Comparison of ENCODE assay signal across 12 mouse cellular contexts in the genomic region with DNA sequence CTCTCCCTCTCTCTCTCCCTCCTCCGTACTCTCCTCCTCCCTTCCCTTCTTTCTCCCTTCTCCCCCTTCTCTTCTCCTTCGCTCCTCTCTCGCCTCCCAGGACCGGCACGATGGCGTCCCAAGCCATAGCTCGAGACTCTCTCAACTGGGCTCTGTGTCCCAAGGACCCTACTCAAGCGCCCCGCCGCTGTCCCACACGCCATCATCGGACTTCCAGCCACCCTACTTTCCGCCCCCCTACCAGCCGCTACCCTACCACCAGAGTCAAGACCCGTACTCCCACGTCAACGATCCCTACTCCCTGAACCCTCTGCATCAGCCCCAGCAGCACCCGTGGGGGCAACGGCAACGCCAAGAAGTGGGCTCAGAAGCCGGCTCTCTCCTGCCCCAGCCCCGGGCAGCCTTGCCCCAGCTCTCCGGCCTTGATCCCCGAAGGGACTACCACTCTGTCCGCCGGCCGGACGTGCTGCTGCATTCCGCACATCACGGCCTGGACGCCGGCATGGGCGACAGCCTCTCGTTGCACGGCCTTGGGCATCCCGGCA. TPM values are rescaled to one million over a fixed set of nuclear protein-coding genes. Genes with fewer than 3 reads are reported as not detected.
A peak's percentile ranks its signal among the peaks of the same experiment; 100 is the strongest.
DNase-seq lines count a peak whose midpoint lies in the region; ATAC-seq lines count a peak whose summit lies in the region.
"Had no signal": no experiment of that assay in that cellular context is flagged by ENCODE, and none has a peak within 500 bp of the region (broad histone marks: within the 10 kb centered on the region; RNA-seq: fewer than 3 reads in every experiment).

No protein-coding gene starts in this region.

- ATAC-seq in kidney, embryonic 14.5 days (ENCODE audit: low FRiP score, low TSS enrichment), result no peak
- no peak for ATAC-seq in limb, embryonic 15.5 days (ENCODE audit: insufficient number of reproducible peaks, low FRiP score, low TSS enrichment, low read depth)

- no peak overlapping the region for H3K27ac ChIP-seq in kidney, embryonic 14.5 days (ENCODE audit: low read depth, low read length)
- peak overlapping the region; percentile 77 for H3K27ac ChIP-seq in hindbrain, embryonic 10.5 days
- peak overlapping the region; percentile 40 for H3K27ac ChIP-seq in limb, embryonic 15.5 days

- H3K27me3 ChIP-seq in kidney, embryonic 14.5 days (ENCODE audit: control insufficient read depth, insufficient read depth, low read length), result peaks cover 74% of the 10 kb centered on the region
- peaks cover 100% of the 10 kb centered on the region for H3K27me3 ChIP-seq in hindbrain, embryonic 10.5 days (ENCODE audit: insufficient read depth, poor library complexity, severe bottlenecking)
- peaks cover 66% of the 10 kb centered on the region for H3K27me3 ChIP-seq in limb, embryonic 15.5 days

- H3K36me3 ChIP-seq in kidney, embryonic 14.5 days (ENCODE audit: control insufficient read depth, insufficient read depth, low read length), result no peaks in the 10 kb centered on the region
- no peaks in the 10 kb centered on the region for H3K36me3 ChIP-seq in hindbrain, embryonic 10.5 days
- H3K36me3 ChIP-seq in limb, embryonic 15.5 days, result no peaks in the 10 kb centered on the region

- peak overlapping the region; percentile 41 for H3K4me3 ChIP-seq in kidney, embryonic 14.5 days (ENCODE audit: low read length)
- peak overlapping the region; percentile 46 for H3K4me3 ChIP-seq in hindbrain, embryonic 10.5 days
- peak overlapping the region; percentile 45 for H3K4me3 ChIP-seq in limb, embryonic 15.5 days

- intact Hi-C loops in left cerebral cortex, postnatal 25 days (cut with DNase I), result no loop called here

- H3K9me3 ChIP-seq in kidney, embryonic 14.5 days (ENCODE audit: control insufficient read depth, low read length), result no peaks in the 10 kb centered on the region
- no peaks in the 10 kb centered on the region for H3K9me3 ChIP-seq in hindbrain, embryonic 10.5 days
- H3K9me3 ChIP-seq in limb, embryonic 15.5 days, result no peaks in the 10 kb centered on the region

- H3K4me2 ChIP-seq in kidney, embryonic 14.5 days (replicated peaks; ENCODE audit: low read depth, low read length), result peak overlapping the region; percentile 40
- H3K4me2 ChIP-seq in limb, embryonic 15.5 days, result peak overlapping the region; percentile 37

- 1% methylated on average over 36 of the region's 36 CpGs for WGBS in kidney, embryonic 14.5 days
- 2% methylated on average over 36 of the region's 36 CpGs for WGBS in hindbrain, embryonic 10.5 days
- WGBS in limb, embryonic 15.5 days, result under 1% methylated on average over 36 of the region's 36 CpGs

- H3K4me1 ChIP-seq in kidney, embryonic 14.5 days (ENCODE audit: control insufficient read depth, insufficient read depth, low read length), result no peaks in the 10 kb centered on the region
- peaks cover 14% of the 10 kb centered on the region; the same call in 1 of the 2 replicates for H3K4me1 ChIP-seq in hindbrain, embryonic 10.5 days (replicated peaks)
- H3K4me1 ChIP-seq in limb, embryonic 15.5 days, result peaks cover 10% of the 10 kb centered on the region; the same call in 1 of the 2 replicates

- H3K9ac ChIP-seq in kidney, embryonic 14.5 days (ENCODE audit: low read depth, low read length), result peak overlapping the region; percentile 54
- H3K9ac ChIP-seq in limb, embryonic 15.5 days, result peak overlapping the region; percentile 31; the same call in 1 of the 2 replicates

- DNase-seq in kidney, postnatal 14 days, result no peak
- peak; percentile 41 for DNase-seq in hindbrain, embryonic 10.5 days (ENCODE audit: low spot score)
- DNase-seq in retina, embryonic 14.5 days (ENCODE audit: low spot score), result peak; percentile 30
- DNase-seq in left cerebral cortex, postnatal 25 days (ENCODE audit: low spot score in 2 of 2), result no peak
- DNase-seq in spleen, adult 12 weeks (ENCODE audit: low spot score), result no peak
- no peak for DNase-seq in frontal cortex, adult 2 months (ENCODE audit: extremely low spot score in 1 of 2, low spot score in 1 of 2)
- DNase-seq: gastrocnemius, postnatal 25 days; lung, postnatal 14 days; thymus, postnatal 4 days had no signal

RNA-seq across cellular contexts. Expression of gene Tfap2b, which starts 5.2 kb away (rescaled TPM):
- polyA plus RNA-seq in kidney, embryonic 14.5 days (2014; fragmentation: Nextera tagmentation; extraction: Ambion mirVana), result 41.1 and 41.8 TPM in 2 replicates
- 38.6 and 81.5 TPM in 2 replicates for polyA plus RNA-seq in hindbrain, embryonic 10.5 days (2016; fragmentation: Nextera tagmentation; extraction: Ambion mirVana)
- 57.8 and 59.6 TPM in 2 replicates for polyA plus RNA-seq in limb, embryonic 15.5 days (2015; fragmentation: Nextera tagmentation; extraction: Ambion mirVana)
- total RNA-seq in left cerebral cortex, postnatal 25 days (2021), result 1 to 10 TPM in 1 of 2 experiments, under 1 TPM in 1; 0.78 to 1.0 TPM
- polyA plus RNA-seq in frontal cortex, adult 2 months (2012; rRNA removed), result 0.84 and 1.5 TPM in 2 replicates
- total RNA-seq: gastrocnemius, postnatal 25 days had no signal
- polyA plus RNA-seq: small intestine, adult 2 months had no signal

Comparison
In these comparisons a context has a peak if more than half of its experiments do, and no peak if none do; other contexts are left out.
1. DNase-seq: peak in hindbrain, embryonic 10.5 days (single experiment) and retina, embryonic 14.5 days (single experiment); none in kidney, postnatal 14 days (single experiment), left cerebral cortex, postnatal 25 days (0 of 2), spleen, adult 12 weeks (single experiment) and frontal cortex, adult 2 months (0 of 2).
2. RNA of gene Tfap2b, which starts 5.2 kb away (polyA plus RNA-seq): 38.6 to 81.5 TPM in hindbrain, embryonic 10.5 days, 57.8 to 59.6 TPM in limb, embryonic 15.5 days and 41.1 to 41.8 TPM in kidney, embryonic 14.5 days; 0.84 to 1.5 TPM in frontal cortex, adult 2 months; every median in the first group is over 10 times any median in the second.
3. Peak in every context shown above with its lines, with median percentiles within 50 percentile points of each other: H3K4me3 ChIP-seq.